Mouse (Mus musculus): Measurements from ENCODE around the gene Glipr1l2. TPM values are rescaled to one million over a fixed set of nuclear protein-coding genes. Genes with fewer than 3 reads are reported as not detected.

Glipr1l2 gene
- polyA plus RNA-seq, 1 experiment = not detected

GRCm38 (mm10) chr10:112139834-112140233 lies 56.7 kb downstream of the Glipr1l2 start:
- H3K4me3 ChIP-seq (ENCODE audit: insufficient read depth, low read depth, low read length) = no peak overlapping the region

More at GRCm38 (mm10) chr10:112139834-112140233, 56.7 kb downstream of the Glipr1l2 start:
- no peak overlapping the region for H3K27ac ChIP-seq (replicated peaks; ENCODE audit: low read depth, low read length)
- no peaks in the 10 kb centered on the region for H3K4me1 ChIP-seq (ENCODE audit: control insufficient read depth, insufficient read depth, insufficient read length, low read length)

Other genes with a start within 250 kb of the Glipr1l2 start
- gene Krr1, start 110.7 kb upstream of the Glipr1l2 start, polyA plus RNA-seq (2012; ENCODE audit: insufficient read depth, insufficient read length, missing spikeins) = 16.0 and 17.2 TPM in 2 replicates
- 1.7 and 4.0 TPM in 2 replicates for gene Glipr1, start 80.7 kb upstream of the Glipr1l2 start, polyA plus RNA-seq (2012; ENCODE audit: insufficient read depth, insufficient read length, missing spikeins)
- not detected in 2 replicates for gene Glipr1l1, start 23.2 kb upstream of the Glipr1l2 start, polyA plus RNA-seq (2012; ENCODE audit: insufficient read depth, insufficient read length, missing spikeins)
- not detected in 2 replicates for gene Glipr1l3, start 77.0 kb downstream of the Glipr1l2 start, polyA plus RNA-seq (2012; ENCODE audit: insufficient read depth, insufficient read length, missing spikeins)
- not detected in 2 replicates for gene Caps2, start 80.3 kb downstream of the Glipr1l2 start, polyA plus RNA-seq (2012; ENCODE audit: insufficient read depth, insufficient read length, missing spikeins)
- 0.38 TPM in 1 of 2 replicates, not detected in the other for gene Kcnc2, start 187.8 kb downstream of the Glipr1l2 start, polyA plus RNA-seq (2012; ENCODE audit: insufficient read depth, insufficient read length, missing spikeins)

Data from brown adipose tissue, adult 24 weeks (tissue).